Mouse (Mus musculus) spleen, postnatal 4 days (tissue): ENCODE measurements around the gene Arf5.
A peak's percentile ranks its signal among the peaks of the same experiment; 100 is the strongest.

ENCODE experiments used
- DNase-seq, 2 experiments: peaks; one replicate each; pipeline ENCODE4 v3.0.0; 2022; ENCODE audit warnings: low spot score in 2 of 2

Arf5 gene

DNA sequence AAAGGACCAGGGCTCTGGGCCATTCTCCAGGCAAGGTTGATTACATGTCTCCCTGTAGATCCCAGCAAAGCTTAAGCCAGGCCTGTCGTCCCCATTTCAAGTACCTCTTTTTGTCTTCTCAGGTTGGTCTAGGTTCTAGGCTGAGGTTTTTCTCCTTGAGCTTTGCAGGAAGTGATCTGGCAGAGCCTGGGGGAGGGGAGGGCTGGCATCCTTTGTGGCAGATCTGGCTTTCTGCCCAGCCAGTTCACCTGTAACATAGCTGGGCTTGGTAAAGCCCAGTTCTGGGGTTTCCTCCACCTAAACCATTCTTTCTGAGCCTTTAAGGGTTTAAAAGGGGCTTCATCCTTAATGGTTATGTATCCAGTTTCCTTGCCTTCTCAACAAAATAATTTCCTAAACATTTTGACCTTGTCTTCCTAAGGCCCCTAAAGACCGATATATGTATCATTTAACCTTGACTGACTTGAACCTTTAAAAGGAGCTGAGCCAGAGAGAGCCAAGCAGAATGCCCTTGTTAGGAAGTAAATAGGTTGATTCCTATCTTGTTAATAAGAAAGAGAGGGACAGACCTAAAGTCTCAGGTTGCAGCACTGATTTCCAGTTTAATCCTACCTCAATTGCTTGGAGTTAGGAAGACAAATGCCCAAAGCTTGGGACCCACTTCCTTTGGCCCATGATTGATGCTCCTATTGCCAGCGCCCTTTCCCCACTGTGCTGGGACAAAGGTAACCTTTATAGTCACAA lies 3.9 kb downstream of the Arf5 start, which contains the start of gene Fscn3:
Gene Fscn3, plus strand, starts transcription at position 694 of the 744 bp plus-strand sequence.
- no peak for DNase-seq

DNA sequence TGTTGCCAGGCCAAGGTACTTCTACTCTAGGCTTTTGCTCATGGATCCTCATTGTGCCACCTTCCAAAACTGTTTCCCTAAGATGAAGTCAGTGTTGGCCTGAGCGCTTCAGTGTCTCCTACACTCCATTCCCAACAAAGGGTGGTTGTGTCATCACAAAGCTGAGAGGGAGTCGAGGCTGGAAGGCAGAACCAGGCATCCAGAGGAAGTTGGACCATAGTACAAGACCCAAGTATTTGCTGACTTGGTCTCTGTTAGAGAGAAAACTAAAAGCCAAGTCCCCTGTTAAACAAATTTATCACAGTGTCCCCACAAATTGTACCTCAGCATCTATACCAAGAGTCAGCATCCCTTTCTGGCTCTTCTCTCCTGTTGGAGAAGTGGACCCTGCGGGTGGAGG lies 4.9 kb downstream of the Arf5 start, which contains the start of gene Gcc1:
Gene Gcc1, minus strand, starts transcription at position 101 of the 400 bp plus-strand sequence.
- DNase-seq: no peak

DNA sequence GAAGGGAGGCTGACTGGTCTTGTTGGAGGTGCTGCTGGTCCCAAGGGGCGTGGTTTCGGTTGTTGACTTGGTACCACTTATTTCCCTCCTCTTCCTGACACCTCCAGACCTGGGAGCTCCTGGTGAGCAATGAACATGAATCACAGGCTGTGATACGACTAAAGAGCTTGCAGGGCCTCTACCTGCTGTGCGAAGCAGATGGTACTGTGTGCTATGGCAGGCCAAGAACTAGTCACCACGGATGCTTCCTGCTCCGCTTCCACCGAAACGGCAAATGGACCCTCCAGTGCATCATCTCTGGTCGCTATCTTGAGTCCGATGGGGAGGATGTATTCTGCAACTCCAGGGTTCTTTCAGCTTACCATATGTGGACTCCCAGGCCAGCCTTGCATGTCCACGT lies 6.5 kb downstream of the Arf5 start:
- DNase-seq: no peak

DNA sequence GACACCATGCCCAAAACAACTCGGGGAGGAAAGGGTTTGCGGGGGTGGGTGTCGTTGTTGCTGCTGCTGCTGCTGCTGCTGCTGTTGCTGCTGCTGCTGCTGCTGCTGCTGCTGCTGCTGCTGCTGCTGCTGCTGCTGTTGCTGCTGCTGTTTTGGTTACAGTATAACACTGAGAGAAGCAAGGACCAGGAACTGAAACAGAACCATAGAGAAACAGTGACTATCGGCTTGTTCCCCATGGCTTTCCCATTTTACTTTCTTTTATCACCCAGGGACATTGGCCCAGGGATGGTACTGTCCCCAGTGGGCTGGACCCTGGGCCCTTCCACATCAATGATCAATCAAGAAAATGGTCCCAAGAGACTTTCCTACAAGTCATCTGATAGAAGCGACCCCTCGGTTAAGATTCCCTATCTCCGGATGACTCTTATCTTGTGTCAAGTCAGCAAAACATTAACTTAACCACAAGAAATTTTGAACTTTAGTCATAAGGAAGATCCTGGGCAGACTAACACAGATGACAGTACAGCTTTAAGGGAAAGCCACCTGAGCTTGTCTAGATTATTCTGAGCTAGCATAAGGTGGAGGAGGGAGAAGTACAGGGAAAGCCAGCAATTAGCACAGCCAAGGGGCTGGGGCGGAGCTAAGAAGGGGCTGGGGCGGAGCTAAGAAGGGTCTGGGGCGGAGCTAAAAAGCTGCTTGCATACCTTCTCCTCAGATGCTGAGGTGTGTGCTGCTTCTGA lies 7.6 kb downstream of the Arf5 start:
- DNase-seq: peak in 1 of 2 experiments; percentile 43

DNA sequence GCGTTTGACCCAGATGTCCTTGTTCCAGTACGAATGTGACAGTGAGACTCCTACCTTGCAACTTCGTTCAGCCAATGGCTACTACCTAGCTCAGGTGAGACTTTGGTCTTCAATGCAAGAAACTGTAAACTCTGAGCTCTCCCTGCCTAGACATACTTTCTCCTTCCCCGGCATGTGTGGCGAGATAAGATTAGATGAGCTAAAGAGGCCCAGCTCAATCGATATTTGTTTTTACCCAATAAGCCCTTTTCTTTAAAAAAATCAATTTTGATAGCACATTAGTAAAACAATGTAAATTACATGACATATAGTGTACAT lies 8.1 kb downstream of the Arf5 start:
- no peak for DNase-seq

DNA sequence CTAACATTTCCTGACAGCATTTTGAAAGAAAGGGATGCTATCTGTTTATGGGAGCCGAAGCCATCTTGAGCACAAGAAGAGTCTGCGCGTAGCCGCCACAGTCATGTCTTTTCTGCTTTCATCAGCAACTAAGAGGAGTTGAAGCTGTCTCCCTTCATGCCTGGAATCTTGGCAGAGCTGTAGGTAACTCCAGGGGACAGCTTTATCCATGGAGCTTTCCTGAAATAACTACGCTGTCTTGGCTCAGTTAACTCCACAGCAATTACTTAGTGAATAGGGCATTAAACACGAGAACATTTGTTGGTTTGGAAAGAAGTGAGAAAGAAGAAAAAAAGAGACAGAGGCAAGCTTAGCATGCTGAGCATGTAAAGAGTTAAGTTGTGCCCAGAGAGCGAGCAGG lies 24.6 kb downstream of the Arf5 start:
- DNase-seq: no peak

DNA sequence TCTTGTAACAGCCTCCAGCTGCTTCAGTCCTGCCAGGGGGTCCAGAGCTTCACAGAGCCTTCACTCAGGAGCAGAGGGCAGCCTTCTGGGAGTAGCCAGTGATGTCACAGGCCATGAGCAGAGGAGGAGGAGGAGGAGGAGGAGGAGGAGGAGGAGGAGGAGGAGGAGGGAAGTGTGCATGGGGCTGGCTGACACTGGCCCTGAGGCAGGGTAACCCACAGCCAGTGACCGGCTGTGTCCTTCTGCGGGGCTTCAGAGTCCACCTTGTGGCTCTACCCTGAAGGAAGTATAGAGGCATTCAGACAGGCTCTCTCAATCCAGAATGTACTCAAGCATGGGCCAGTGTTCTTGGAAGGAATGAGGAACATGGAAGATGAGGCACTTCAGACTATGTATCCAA lies 25.9 kb downstream of the Arf5 start, which contains the start of gene Pax4:
Gene Pax4, minus strand, starts transcription at position 101 of the 400 bp plus-strand sequence.
- DNase-seq: no peak

DNA sequence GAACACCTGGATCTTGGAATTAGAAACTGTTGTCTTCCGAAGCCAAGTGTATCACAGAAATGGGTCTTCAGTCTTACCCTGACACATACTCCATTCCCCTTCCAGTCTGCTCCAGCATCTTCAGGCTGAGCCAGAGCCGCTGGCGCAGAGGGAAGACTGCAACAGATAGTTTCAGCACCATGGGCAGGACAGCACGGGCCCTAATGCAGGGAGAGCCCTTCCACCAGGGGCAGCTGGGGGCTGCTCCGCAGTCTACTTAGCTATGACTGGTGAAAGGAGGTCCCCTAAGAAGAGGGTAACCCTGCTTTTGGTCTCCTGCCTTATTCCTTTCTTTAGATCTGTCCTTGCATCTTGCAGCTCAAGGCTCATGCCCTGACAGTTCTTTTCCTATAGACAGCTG lies 27.1 kb downstream of the Arf5 start:
- DNase-seq: no peak

DNA sequence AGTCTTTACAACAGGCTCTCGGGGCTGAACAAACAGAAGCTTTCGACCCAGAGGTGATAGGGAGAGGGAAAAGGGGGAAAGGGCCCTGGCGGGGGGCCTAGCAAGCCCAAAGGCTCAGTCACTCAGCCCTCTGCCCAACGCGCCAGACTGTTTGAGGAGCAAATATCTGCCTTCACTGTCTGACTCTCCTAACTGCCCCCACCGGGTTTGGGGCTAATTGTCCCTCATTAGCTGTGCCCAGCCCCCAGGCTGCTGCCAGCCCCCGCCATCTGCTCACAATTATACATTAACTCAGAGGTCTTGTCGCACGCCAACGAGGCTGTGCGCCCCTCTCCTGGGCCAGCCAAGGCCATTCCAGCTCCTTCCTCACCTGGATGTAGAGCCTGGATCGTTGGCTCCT lies 27.6 kb downstream of the Arf5 start:
- DNase-seq: no peak

DNA sequence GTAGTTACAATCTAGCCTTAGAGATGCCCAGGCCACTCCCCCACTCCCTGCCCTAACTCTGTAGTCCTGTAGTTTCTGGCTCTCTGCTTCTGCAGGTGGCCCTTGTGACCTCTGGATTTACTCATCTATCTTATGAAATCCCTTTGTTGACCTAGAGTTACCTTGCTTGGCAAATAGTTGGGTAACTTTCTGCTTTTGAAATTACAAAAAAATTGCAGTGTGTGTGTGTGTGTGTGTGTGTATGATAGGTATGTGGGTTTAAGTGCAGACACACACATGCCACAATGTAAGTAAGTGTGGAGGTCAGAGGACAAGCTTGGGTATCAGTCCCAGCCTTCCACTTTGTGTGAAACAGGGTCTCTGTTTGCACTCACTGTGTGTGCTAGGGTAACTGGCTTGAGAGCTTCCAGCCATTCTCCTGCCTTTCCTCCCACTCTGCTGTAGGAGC lies 35.9 kb downstream of the Arf5 start:
- DNase-seq: no peak

DNA sequence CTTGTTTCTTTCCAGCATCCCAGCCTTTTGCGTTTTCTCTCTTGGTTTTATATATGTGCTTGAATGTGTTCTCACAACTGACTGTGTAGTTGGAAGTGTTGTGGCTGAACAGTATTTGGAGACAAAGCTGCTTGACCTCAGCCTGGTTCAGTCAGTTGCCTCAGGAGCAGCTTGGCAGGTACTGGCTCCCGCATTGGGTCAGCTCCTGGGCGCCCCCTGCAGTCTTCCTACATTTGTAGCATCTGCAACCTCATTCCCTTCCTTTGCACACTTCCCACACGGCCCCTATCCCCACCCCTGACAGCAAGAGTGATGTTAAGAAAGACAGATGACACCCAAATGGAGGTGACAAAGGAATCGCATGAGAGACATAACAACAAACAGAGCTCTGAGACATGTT lies 37.2 kb downstream of the Arf5 start:
- peak; percentile 43 to 75 for DNase-seq

DNA sequence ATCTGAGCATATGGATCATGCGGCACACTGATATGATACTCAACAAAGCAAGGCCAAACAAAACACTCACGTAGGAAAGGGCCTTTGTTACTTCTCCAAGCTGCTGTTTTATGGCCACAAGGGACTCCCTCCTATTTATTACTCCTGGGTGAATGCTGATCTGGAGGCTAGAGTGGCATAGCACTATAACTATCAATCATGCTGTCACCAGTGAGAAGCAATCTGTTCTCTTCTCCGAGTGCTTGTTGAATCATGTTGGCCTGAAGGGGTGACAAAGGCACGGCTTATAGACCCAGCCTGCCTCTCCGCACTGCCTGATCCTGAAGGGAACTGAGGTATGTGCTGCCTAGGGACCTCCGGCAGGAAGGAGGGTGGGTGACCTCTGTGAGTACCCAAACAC lies 41.3 kb downstream of the Arf5 start:
- no peak for DNase-seq

DNA sequence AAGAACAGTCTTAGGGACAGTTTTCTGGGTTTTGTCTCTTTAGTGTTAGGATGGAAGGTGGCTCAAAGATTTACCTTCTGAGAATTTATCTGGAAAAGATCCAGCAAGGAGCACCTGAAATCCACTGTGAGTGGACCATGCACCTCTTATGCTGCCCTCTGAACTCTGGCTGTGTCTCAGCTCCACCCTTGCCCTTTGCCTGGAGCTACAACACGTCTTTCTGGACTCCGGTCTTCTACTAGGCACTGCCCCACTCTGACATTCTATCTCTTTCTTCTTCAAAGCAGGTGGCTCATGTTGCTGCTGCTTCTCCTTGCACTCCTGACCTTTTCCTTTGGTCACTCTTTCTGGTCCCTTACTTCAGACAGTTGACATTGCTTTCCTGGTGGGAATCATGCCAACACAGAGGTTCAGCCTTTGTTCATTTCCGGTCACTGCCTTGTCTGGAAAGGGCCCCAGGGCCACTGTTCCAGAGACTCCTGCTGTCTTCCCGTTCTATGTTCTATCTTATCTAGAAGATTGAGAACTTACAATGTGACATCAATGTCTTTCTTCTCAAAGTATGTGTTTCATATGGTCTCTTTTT lies 46.8 kb downstream of the Arf5 start:
- no peak for DNase-seq

DNA sequence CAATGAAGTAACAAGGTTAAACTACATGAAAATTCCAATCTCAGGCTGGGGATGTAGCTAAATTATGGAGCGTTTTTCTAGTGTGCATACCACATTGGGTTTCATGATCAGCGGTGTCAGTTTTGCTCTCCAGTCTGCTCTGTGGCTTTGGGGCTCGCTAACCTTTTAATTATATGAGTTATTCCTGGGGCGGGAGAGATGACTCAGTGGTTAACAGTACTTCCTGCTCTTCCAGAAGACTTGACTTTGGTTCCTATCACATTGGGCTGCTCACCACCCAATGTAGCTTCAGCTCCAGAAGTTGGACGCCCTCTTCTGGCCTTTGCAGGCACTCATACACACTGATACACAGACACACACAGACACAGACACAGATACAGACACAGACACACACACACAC lies 47.3 kb downstream of the Arf5 start:
- no peak for DNase-seq

DNA sequence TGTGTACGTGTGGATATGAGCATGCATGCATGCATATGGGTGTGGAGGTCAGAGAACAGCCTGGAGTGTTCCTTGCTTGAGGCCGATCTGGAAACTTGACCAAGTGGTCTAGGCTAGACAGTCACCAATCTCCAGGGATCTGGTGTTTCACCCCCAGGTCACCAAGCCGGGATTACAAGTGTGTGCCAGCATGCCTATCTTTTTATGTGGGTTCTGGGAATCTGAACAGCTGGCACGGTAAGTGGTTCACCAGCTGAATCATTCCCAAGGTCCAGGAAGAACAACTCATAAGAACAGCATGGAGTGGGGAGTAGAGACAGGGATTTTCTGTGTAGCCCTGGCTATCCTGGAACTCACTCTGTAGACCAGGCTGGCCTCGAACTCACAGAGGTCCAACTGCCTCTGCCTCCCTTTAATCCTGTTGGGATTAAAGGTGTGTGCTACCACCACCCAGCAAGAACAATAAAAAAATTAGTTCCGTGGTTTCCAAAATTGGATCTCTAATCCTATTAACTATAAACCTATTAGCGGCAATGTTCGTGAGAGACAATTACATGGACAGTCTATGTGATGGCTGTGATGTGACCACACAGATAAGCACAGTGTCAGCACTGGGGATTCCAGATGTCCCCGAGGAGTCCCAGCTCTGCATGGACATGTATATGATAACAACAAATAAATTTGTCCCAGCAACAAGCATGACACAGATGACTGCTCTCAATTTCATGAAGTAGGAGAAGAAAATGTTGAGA lies 48.1 kb downstream of the Arf5 start:
- no peak for DNase-seq

DNA sequence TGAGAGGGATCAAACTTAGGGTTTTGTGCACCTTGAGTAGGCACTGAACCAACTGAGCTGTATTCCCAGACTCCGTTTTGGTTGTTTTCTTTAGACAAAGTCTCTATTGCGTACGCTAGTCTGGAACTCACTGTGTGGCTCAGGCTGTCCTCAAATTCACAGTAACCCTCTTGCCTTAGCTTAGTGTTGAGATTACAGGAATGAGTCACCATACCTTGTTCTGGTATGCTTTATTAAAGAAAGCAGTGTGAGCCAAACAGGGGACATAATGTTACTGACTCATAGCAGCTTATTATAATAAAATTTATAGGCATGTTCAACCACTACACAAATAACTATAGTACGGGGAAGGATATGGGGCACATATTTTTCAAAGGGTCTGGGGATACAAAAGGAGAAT lies 50.9 kb downstream of the Arf5 start:
- no peak for DNase-seq

DNA sequence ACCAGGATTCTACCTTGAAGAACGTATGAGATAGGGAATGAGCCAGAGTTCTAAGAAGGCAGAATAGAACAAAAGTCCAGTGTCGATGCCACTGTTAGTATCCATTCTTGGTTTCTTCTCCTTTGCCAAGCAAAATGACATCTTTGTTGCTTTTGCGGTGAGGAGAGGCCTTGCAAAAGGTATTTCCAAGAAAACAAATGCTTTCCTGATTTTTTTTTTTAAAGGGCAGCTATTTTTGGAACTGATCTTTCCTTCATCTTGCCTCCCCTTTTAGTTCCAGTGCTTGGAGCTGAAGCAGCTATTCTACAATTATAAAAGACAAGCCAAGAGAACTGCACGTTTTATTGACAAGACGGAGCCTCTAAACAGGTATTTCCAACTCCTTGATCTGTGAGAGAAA lies 51.5 kb downstream of the Arf5 start, which contains the start of gene Snd1:
Gene Snd1, plus strand, starts transcription at position 301 of the 400 bp plus-strand sequence.
- no peak for DNase-seq
